Mouse (Mus musculus) B cell, adult 2 months (primary cell): Measurements from ENCODE around the gene Eefsec.
A peak's percentile ranks its signal among the peaks of the same experiment; 100 is the strongest.

Experiments
- DNase-seq, 2 experiments: peaks; one replicate each; pipeline ENCODE4 v3.0.0; 2022

Gene Eefsec

GRCm38 (mm10) chr6:88412604-88413003 is 33.7 kb downstream of the Eefsec start:
- DNase-seq, result no peak

DNA sequence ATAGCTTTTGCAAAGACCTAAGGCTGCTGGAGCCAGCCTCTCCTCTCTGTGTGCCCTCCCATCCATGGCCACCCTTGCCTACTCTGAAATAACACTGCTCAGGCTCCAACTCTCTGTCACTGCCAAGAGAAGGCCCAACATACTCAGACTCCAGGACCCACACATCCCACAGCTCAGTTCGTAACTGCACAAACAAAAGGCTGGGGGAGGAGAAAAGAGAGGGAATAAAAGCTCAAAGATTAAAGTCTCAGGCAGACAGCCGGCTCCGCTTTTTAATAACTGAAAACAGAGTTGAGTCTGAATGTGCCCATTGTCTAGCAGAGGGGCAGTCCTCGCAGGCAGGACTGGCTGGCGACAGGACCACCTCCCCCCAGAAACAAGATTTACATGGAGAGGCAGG is 36.8 kb downstream of the Eefsec start:
- no peak for DNase-seq

- no peak for DNase-seq
Measured at GRCm38 (mm10) chr6:88400451-88400850, 45.9 kb downstream of the Eefsec start.

- peak in 1 of 2 experiments; percentile 19 for DNase-seq
Measured at GRCm38 (mm10) chr6:88397985-88398384, 48.4 kb downstream of the Eefsec start.

DNA sequence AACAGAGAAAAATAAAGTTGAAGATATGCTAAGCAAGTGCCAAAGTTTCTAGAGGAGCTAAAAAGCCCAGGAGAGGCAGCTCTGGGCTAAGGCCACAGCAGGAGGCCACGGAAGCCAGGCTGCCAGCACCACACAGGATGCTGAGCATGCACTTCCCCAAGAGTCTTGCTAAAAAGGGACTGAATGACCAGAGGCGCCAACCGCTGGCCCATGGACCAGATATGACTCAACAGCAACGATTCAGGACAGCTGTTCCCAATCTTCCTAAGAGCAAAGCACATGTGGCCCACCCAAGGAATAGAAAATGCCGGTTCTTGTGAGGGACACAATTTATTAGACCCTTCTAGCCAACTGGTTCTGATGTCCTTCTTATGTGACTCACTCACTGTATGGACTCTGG is 57.4 kb downstream of the Eefsec start:
- DNase-seq, result no peak

GRCm38 (mm10) chr6:88387836-88388724 is 58.3 kb downstream of the Eefsec start:
- DNase-seq, result no peak

GRCm38 (mm10) chr6:88384420-88385053 is 61.8 kb downstream of the Eefsec start:
- DNase-seq, result no peak

DNA sequence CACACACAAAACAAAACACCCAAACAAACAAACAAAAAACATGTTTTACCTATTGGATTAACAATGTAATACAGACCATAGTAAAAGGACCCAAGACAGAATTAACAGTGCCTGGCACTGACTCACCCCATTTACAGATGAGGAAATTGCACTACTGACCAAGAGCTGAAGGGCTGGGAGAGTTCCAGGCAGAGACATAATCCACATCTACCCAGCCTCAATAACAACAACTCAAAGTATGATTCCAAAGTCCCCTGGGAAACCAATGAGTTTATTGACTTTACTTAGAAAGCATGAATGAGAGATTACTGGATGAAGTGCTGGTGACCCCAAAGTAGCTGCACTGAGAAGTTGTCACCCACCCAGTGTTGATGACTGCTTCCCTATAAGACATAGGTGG is 62.6 kb downstream of the Eefsec start:
- no peak for DNase-seq

- DNase-seq, result no peak
Measured at GRCm38 (mm10) chr6:88379756-88380155, 66.6 kb downstream of the Eefsec start.

DNA sequence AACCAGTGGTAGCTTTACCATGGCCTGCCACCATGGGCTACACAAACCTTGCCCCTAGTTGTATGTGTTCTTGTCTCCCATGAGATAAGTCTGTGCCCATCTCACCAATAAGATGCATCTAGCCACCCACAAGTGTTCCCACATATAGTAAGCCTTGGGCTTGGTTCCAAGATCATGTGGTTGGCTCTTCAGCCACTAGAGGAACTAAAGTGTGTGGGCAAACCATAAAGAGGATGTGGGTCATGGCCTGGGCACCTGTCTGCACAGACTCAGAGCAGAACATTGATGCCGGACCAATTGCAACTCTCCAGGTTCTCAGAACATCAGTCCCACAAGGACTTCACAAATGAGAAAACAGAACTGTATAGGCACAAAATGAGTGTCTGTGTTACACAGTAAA is 67.5 kb downstream of the Eefsec start:
- peak; percentile 35 to 48 for DNase-seq

GRCm38 (mm10) chr6:88374247-88374646 is 72.1 kb downstream of the Eefsec start:
- no peak for DNase-seq

DNA sequence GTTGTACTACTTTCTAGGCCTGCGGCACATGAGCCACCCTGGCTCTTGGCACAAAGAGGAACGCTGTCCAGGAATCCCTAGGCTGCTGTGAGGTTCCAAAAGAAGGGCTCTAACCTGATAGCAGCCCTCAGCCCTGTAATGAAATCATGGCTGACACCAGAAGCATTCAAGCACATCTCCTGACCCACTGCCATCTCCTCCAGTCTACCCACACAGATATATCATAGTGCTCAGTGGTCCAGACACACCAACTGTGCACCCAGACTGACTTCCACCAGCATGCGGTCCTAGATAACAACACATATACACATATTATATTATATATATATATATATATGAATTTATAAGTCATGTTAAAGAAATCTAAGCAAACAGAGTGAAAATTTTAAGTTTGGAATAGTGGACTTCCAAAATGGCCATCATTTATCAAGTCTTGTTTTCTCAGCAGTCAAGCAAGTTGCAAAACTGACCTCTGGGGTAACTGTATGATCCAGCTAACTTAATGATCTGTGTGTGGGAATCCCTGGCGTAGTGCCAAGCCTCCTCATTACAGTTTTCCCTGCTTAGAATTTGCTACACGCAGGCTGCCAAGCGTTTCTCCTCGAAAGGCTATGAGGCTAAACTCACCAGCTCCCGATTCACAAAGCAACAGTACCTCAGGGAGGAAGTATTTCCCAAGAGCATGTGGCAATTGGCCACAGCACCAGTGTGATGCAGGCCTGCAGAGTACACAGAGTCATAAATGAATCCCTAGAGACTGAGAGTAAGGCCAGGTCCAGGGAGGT is 76.3 kb downstream of the Eefsec start:
- DNase-seq, result no peak

DNA sequence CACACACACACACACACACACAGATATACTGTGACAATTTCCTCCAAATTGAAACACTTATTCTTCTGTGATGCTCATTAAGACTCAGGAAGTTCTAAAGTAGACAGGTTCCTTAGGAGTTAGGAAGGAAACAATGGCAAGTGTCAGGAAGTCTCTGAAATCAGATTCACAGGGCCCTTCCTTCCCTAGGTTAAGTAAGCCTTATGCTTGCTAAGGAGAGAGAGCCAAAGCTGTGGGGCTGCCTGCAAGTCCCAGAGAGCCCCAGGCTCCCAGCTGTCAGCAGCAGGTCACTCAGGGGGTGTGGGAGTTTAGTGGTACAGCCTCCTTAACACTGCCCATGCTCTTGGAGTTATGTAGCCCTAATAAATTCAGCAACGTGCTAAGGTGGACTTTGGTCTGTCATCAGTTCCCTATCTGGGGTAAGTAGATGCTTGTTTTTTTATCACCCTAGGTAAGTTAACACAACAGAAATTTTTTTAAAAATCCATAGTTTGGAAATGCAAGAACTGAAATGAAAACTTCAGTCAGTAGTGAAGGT is 82.8 kb downstream of the Eefsec start:
- DNase-seq, result no peak

DNA sequence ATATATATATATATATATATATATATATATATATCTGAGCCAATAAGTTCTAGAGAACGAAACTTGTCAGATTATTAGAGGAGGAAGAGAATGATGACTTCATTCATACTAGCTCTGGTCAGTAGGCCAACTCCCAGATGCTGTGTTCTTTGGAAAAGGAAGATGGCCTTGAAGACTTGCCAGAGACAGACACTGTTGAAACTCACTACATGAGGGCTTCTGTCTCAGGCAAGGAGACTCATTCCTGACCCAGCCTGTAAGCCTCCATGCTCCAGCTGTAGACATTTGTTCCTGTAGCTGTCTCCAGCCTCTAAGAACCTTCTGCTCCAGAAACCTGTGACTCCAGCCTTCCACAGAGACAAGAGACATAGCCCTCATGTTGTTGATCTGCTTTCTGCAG is 85.2 kb downstream of the Eefsec start:
- no peak for DNase-seq

DNA sequence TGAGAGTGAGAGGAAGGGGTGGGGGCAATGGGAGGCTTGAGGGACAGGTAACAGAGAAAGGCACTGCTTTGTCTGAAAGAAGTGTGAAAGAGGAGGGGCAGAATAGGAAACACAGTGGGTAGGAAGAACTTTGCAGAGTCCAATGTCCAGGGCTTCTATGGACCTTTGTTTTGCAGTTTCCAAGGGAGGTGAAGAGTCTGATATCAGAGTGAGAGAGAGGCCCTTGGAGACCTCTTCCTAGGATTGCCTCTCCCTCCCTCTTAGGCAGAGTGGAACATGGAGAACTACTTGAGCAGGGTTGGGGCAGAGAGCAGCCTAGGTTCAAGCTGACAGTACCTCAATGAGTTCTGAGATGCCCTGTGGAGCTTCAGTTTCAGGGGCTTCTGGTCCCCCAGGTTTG is 88.1 kb downstream of the Eefsec start:
- DNase-seq, result no peak

DNA sequence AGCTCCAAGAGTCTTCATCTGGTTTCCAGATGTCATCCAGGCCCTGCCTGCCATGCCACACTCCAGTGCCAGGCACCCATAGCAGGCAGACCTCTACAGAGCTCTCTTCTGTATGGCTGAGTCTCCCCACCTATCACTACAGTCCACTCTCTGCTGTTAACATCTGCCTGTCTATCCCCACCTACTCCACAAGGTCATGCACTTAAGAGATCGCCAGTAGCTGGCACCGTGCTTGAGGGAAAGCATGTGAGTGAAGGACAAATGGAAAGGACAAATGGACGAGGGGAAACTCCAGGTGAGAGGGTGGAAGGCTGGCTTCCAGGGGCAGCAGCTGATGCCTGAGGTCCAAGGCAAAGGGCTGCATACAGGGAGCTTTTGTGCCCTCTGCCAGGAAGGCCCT is 90.5 kb downstream of the Eefsec start:
- DNase-seq, result no peak

DNA sequence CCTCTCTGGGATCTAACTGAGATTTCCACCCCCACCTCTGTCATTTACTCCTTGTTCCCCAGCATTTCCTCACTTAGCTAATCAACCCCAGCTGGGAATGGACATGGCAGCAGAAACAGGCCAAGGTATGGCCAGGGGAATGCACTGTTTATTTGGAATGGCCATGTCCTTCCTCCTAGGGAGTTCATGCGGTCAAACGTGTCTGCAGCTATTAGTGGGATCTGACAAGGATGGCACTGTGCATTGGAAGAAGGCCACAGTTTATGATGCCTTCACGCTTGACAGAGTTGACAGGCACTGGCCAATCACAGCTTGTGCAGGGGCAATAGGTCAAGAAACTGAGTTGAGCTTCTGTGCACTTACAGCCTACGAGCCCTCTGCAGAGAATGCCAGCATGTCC is 93.8 kb downstream of the Eefsec start:
- DNase-seq, result no peak

DNA sequence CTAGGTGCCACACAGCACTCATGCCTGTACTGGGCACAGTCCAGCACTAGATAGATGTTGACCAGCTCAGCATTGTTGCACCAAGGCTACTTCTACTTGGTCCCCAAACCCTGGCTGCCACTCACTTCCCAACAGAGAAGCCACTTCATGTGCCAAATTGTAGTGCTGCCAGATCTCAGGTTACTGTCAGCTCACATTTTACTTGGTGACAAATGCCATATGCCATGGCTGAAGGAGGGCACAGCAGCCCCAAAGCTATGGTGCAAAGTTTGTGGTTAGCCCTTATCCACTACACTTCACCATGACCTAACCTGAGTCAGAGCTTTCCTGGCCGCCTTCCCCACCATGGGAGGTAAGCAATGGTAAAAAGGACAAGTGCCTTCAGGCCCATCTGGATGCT is 99.6 kb downstream of the Eefsec start:
- no peak for DNase-seq

- DNase-seq, result no peak
Measured at GRCm38 (mm10) chr6:88345311-88345710, 101.0 kb downstream of the Eefsec start.

- no peak for DNase-seq
Measured at GRCm38 (mm10) chr6:88343485-88344450, 102.6 kb downstream of the Eefsec start.

GRCm38 (mm10) chr6:88342965-88343364 is 103.4 kb downstream of the Eefsec start:
- no peak for DNase-seq

DNA sequence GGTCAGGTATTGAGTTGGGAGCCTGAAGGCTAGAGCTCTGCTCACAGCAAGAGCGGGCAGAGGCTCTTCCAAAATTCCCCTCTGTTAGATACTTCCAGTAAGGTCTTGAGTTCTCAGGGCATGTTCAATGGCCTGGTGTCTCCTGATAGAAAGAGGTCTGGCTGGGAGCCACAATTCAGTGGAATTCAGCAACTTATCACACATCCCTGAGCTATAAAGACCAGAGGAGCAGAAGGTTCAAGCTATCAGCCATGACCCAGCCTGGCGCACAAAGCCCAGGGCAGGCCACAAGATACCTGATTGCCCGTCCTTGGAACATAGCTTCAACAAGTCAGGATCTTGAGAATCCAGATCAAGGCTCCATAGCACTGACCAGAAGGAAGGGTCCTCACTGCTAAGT is 105.2 kb downstream of the Eefsec start:
- DNase-seq, result no peak
